19 mouse cellular contexts compared by ENCODE assay signal in genomic region chr7:97203907-97204306, GRCm38 (mm10).
"Had no signal": no experiment of that assay in that cellular context is flagged by ENCODE, and none has a peak within 500 bp of the region (broad histone marks: within the 10 kb centered on the region; RNA-seq: fewer than 3 reads in every experiment).

No protein-coding gene starts in this region.

- H3K9me3 ChIP-seq: limb, embryonic 12.5 days; limb, embryonic 15.5 days; megakaryocyte, embryonic 14.5 days had no signal

- H3K4me1 ChIP-seq: limb, embryonic 12.5 days; limb, embryonic 15.5 days had no signal

- H3K36me3 ChIP-seq: limb, embryonic 12.5 days; limb, embryonic 15.5 days had no signal

- H3K4me2 ChIP-seq: limb, embryonic 12.5 days; limb, embryonic 15.5 days; midbrain, embryonic 11.5 days had no signal

- H3K27me3 ChIP-seq: limb, embryonic 12.5 days; limb, embryonic 15.5 days; megakaryocyte, embryonic 14.5 days had no signal

- H3K9ac ChIP-seq: limb, embryonic 12.5 days; limb, embryonic 15.5 days had no signal

- H3K4me3 ChIP-seq: left cerebral cortex, adult 2 months; limb, embryonic 12.5 days; limb, embryonic 15.5 days; megakaryocyte, embryonic 14.5 days had no signal

- ATAC-seq: inflammation-experienced regulatory T-cells, adult 6 months; intestine, embryonic 16.5 days had no signal

- H3K27ac ChIP-seq: left cerebral cortex, adult 2 months; limb, embryonic 12.5 days; limb, embryonic 15.5 days had no signal

- DNase-seq: kidney, adult 18-20 months; kidney, adult 9 months; kidney, postnatal 14 days; layer of hippocampus, postnatal 36 days; left cerebral cortex, postnatal 4 days; lung, adult 2 months; lung, postnatal 14 days; lung, postnatal 4 days; midbrain, embryonic 14.5 days; thymus, adult 18-20 months; thymus, postnatal 14 days; thymus, postnatal 4 days had no signal
